Mouse (Mus musculus) myocyte (in vitro differentiated cells): ENCODE measurements at regions not wholly inside any gene's neighbourhood (a gene's known extent, or its start where the extent isn't known, plus 50 kb on each side); places are given as distances from the start of the nearest gene placed in this dataset.

Experiments
- MAX ChIP-seq: IDR thresholded peaks from one replicate; pipeline ENCODE4 v1.6.1; 2011; ENCODE audit warnings: low read depth, mild to moderate bottlenecking, control low read depth
- MYOD1 ChIP-seq, 3 experiments: IDR thresholded peaks; one replicate each; pipeline ENCODE4 v1.6.1; 2011; ENCODE audit warnings: control low read depth in 2 of 3, low read depth in 2 of 3, mild to moderate bottlenecking in 2 of 3, moderate library complexity in 1 of 3; ENCODE audit not compliant: insufficient read length in 2 of 3, control insufficient read depth in 1 of 3
- POLR2AphosphoS2 ChIP-seq: IDR thresholded peaks from one replicate; pipeline ENCODE4 v1.6.1; 2011; ENCODE audit warnings: low read depth, control low read depth; ENCODE audit not compliant: insufficient read length

DNA sequence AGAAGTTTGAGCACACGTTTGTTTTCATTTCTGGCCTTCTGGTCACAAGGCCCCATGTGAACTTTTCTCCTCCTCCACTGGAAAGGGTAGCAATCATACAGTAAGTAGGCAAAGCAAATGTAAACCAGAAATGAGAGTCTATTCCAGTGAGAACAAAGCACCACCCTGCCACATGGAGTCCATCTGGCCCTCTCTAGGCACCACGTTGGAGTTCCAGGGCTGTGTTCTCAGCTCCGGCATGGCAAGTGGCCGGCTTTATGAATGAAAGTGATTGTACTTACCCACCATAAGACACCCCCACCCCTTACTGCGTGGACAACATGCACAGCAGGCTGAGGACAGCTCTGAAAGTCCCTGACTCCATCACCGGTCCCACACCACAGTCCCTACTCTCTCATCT, 151.5 kb downstream of the Cartpt start:
- TF ChIP-seq POLR2AphosphoS2 (no peak), MYOD1 (IDR thresholded peaks at IDR 0.05; ENCODE audit: control insufficient read depth in 1 of 3, insufficient read length in 2 of 3, low read depth in 2 of 3) (no peak), MAX (no peak)
